Mouse (Mus musculus) heart, postnatal 0 days (tissue): ENCODE results near the gene Prkd3.

ENCODE experiments used
- CTCF ChIP-seq: IDR thresholded peaks from 2 replicates; pipeline ENCODE4 v1.5.1; 2016; ENCODE audit warnings: antibody characterized with exemption, control low read depth, low read depth
- EP300 ChIP-seq: IDR thresholded peaks from 2 replicates; pipeline ENCODE4 v1.6.1; 2016; ENCODE audit warnings: antibody characterized with exemption, low read depth

- TF ChIP-seq EP300 (no peak), CTCF (no peak)
Observed at GRCm38 (mm10) chr17:79015831-79016230, 4.8 kb downstream of the Prkd3 start.
